Mouse (Mus musculus): ENCODE measurements around the gene Nt5c1a.

Nt5c1a gene

DNA sequence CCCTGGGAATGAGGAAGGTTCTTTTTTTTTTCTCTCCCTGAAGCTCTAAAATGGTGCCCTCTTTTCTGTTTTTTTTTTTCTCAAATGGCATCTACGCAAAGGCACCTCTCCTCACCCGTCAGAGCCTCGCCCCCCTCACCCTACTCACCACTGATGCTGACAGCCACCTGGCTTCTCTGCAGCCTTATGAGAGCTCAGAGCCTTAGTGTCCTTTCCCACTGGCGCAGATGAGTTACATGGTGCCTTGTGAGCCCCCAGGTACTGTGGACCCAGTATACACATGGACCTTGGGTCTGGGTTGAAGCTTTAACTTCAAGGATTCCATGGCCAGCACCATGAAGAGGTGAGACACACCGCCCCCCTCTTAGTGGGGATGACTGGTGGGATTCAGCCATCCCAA, 45.3 kb downstream of the Nt5c1a start:
- in situ Hi-C loops (cut with MboI; ENCODE audit: low sequenced_read_pairs), result no loop called here

DNA sequence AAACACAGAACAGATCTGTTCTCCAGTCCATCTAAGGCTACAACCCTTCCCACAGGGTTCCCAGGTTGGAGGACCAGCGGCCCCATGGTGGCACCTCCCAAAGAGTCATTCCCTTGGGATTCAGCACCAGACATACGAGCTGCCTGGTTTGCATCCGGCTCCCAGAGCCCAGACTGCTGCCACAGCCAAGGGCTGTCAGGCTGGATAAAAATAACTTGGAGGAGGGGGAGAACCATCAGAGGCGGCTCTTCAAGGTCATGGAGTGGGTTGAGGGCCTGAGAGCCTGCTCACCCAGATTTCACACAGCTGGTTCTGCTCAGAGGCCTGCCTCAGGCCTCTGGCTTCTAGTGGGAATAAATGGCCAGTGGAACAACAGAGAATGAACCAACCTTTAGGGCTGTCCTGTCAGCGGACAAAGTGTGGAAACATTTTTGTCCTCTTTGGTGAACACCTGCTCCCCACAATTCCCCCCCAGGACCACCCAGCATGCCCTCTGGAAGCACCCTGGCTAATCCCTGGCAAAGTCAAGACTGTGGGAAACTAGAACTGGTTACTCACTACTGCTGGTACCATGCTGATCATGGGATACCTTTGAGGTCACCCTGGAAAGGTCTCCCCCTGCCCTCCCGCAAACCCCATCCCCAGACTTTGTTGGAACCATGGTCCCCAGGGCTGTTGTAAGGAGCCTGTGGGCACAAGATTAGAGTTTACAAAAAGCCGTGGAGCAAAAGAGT, 46.0 kb downstream of the Nt5c1a start:
- in situ Hi-C loops (cut with MboI; ENCODE audit: low sequenced_read_pairs), result no loop called here

DNA sequence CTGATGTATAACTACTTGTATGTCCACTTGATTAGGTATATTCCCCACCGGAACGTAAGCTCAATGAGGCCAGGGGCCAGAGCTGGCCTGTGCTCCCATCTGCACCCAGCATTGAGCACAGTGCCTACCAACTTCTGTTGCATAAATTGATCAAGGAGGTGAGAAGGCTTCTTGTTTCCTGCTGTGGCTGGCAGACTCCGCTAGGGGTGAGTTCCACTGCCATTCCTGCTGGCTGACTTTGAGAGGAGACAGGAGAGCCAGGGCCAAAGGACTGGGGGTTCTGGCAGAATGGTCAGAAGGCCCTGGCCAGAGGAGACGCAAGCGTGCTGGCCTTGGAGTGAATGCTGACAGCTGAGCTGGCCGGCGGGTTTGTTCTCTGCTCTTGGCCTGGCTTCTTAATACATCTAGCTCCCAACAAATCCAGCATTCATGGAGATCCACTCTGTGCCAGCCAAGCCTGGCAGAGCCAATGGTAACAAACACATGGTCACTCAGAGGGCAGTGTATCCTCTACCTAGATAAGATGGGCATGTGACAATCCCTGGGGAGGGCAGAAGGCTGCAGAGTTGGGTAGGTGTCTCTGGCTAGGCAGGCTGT, 47.8 kb downstream of the Nt5c1a start:
- in situ Hi-C loops (cut with MboI; ENCODE audit: low sequenced_read_pairs), result no loop called here

DNA sequence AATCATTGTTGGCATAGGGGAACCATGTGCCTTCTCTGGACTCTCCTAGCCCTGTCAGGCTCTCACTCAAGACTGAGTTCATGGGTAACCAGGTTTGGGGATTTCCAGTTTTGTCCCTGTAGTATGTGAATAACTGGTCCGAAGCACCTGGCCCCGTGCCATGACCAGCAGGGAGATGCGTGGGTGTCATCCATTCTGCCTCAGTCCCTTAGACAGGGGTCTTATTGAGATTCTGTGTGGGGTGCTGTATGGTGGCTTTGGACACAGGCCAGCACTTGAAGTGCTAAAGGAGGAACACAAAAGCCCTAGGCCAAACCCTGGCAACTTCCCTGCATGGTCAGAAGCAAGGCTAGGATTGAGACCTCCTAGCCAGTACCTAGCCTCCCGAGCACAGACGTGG, 50.9 kb downstream of the Nt5c1a start:
- in situ Hi-C loops (cut with MboI; ENCODE audit: low sequenced_read_pairs), result no loop called here

GRCm38 (mm10) chr4:123254617-123255016, 53.3 kb downstream of the Nt5c1a start:
- in situ Hi-C loops (cut with MboI; ENCODE audit: low sequenced_read_pairs), result loop anchor here (5.0 kb wide), 1 partner anchor 32 kb away; no protein-coding TSS in a partner anchor

- in situ Hi-C loops (cut with MboI; ENCODE audit: low sequenced_read_pairs), result no loop called here
Measured at GRCm38 (mm10) chr4:123260071-123260746, 58.9 kb downstream of the Nt5c1a start.

DNA sequence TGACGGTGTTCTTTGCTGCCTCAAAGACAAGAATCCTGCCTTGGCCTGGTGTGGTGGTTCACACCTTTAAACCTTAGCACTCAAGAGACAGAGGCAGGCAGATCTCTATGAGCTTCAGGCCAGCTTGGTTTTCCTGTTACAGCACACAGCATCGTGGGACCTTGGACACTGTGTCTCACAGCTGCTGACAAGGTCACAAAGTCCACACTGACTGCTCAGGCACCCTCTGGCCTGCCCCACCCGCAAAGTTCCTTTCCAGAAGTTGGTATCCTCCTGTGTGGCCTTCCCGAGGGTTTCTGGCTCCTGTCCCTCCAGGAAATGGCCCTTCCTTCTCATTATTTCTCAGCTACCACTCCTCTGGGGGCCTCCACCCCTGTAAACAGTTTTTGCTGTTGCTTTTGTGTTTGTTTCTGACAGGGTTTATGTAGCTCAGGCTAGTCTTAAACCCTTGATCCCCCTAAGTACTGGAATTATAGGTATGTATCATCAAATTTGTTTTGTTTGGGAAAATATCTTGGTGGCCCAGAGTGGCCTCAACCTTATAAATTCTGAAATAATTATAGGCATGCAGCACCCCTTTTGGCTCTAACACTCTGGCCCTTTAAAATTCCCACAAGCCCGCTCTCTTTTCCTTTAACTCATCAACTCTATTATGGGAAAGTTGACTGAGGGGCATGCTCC, 60.6 kb downstream of the Nt5c1a start, which contains the start of gene Pabpc4:
Gene Pabpc4, plus strand, starts transcription at position 631 of the 681 bp plus-strand sequence.
- in situ Hi-C loops (cut with MboI; ENCODE audit: low sequenced_read_pairs), result no loop called here

All from CH12F3 (cell line).